In genomic region chr16:56029661-56030082, GRCm38 (mm10) we compare ENCODE assay signal across 8 mouse cellular contexts. TPM values are rescaled to one million over a fixed set of nuclear protein-coding genes. Genes with fewer than 3 reads are reported as not detected.
DNase-seq lines count a peak whose midpoint lies in the region; ATAC-seq and TF ChIP-seq lines count a peak whose summit lies in the region.

Gene Pcnp, minus strand, starts transcription at chr16:56029739.

- TF ChIP-seq POLR2A in lung, adult 2 months (IDR thresholded peaks at IDR 0.05; ENCODE audit: borderline replicate concordance, extremely low read depth, low read depth, low read length), result peak; percentile 98

- peaks cover 17% of the 10 kb centered on the region for H3K36me3 ChIP-seq in ES-E14 (ENCODE audit: control insufficient read depth, insufficient read depth, low read length, poor library complexity, severe bottlenecking)
- peaks cover 22% of the 10 kb centered on the region for H3K36me3 ChIP-seq in forebrain, embryonic 15.5 days

- intact Hi-C loops in heart, postnatal 25 days (cut with DNase I), result loop anchor here (2.0 to 5.0 kb wide), 3 partner anchors 43 to 63 kb away; partner anchors contain the start of gene Rpl24

- H3K4me3 ChIP-seq in ES-E14 (ENCODE audit: insufficient read depth in 1 of 2, low read depth in 1 of 2, low read length in 2 of 2, poor library complexity in 1 of 2, severe bottlenecking in 1 of 2), result peak within 1 kb of the TSS; percentile 92 to 95
- H3K4me3 ChIP-seq in forebrain, embryonic 15.5 days, result peak within 1 kb of the TSS; percentile 63
- H3K4me3 ChIP-seq in lung, adult 2 months (replicated peaks; ENCODE audit: extremely low read depth, low read depth, low read length), result peak within 1 kb of the TSS; percentile 100

- no peak for TF ChIP-seq CTCF in lung, adult 2 months (IDR thresholded peaks at IDR 0.05; ENCODE audit: insufficient read depth, low read length)

- H3K9ac ChIP-seq in ES-E14 (ENCODE audit: insufficient read depth, low read depth, low read length, poor library complexity, severe bottlenecking), result peak within 1 kb of the TSS; percentile 97
- H3K9ac ChIP-seq in forebrain, embryonic 15.5 days (replicated peaks), result peak within 1 kb of the TSS; percentile 75

- WGBS in forebrain, embryonic 15.5 days, result under 1% methylated on average over 39 of the region's 39 CpGs
- WGBS in lung, adult 2 months, result under 1% methylated on average over 39 of the region's 39 CpGs

- peak within 1 kb of the TSS; percentile 71 for H3K4me2 ChIP-seq in forebrain, embryonic 15.5 days (replicated peaks)

- in situ Hi-C loops in ES-E14 (cut with MboI; ENCODE audit: low sequenced_read_pairs in 2 of 2, unreplicated experiment in 2 of 2), result no loop called here

- ATAC-seq in forebrain, embryonic 15.5 days (replicated peaks), result peak; percentile 100
- peak; percentile 99 for ATAC-seq in neutrophil, adult 5-6 weeks (ENCODE audit: extremely low read depth, insufficient number of reproducible peaks, low FRiP score, poor library complexity, severe bottlenecking)

- no peaks in the 10 kb centered on the region for H3K27me3 ChIP-seq in forebrain, embryonic 15.5 days

- peak; percentile 94 for DNase-seq in ES-E14 (ENCODE audit: low read depth, low spot score)
- peak; percentile 97 for DNase-seq in cerebellum, adult 11-12 months
- DNase-seq in heart, postnatal 25 days (ENCODE audit: low spot score), result peak; percentile 95
- DNase-seq in layer of hippocampus, adult 18-20 months (ENCODE audit: low spot score in 2 of 2), result peak; percentile 96 to 98
- DNase-seq in lung, adult 2 months, result peak; percentile 97
- DNase-seq in thymus, adult 18-20 months, result peak; percentile 93 to 94

- H3K27ac ChIP-seq in ES-E14 (ENCODE audit: insufficient read depth, low read depth, low read length, poor library complexity, severe bottlenecking), result peak within 1 kb of the TSS; percentile 54
- peak within 1 kb of the TSS; percentile 88 for H3K27ac ChIP-seq in forebrain, embryonic 15.5 days (replicated peaks)

- no peaks in the 10 kb centered on the region for H3K9me3 ChIP-seq in ES-E14 (ENCODE audit: control insufficient read depth, insufficient read depth, low read depth, low read length)
- no peaks in the 10 kb centered on the region for H3K9me3 ChIP-seq in forebrain, embryonic 15.5 days

- peaks cover 0 to 5% of the 10 kb centered on the region in 2 experiments; a peak in 2 of 4 replicates for H3K4me1 ChIP-seq in ES-E14 (ENCODE audit: control insufficient read depth in 2 of 2, insufficient read depth in 2 of 2, low read length in 2 of 2, poor library complexity in 1 of 2)
- H3K4me1 ChIP-seq in forebrain, embryonic 15.5 days, result peaks cover 32% of the 10 kb centered on the region
- peaks cover 9% of the 10 kb centered on the region for H3K4me1 ChIP-seq in lung, adult 2 months (ENCODE audit: control insufficient read depth, insufficient read depth, low read length)

TF ChIP-seq in ES-E14, 5 proteins besides CTCF, POLR2A, EP300 and RAD21:
- TF ChIP-seq ZNF384 (IDR thresholded peaks at IDR 0.05; ENCODE audit: low read depth, low read length), result no peak
- TF ChIP-seq CHD2 (IDR thresholded peaks at IDR 0.05; ENCODE audit: low read depth, low read length), result no peak
- peak; percentile 76 for TF ChIP-seq HCFC1 (IDR thresholded peaks at IDR 0.05; ENCODE audit: borderline replicate concordance, insufficient read depth, low read length)

RNA-seq across cellular contexts. Expression of gene Pcnp, which starts in this region (rescaled TPM):
- 52.6 and 58.7 TPM in 2 replicates for total RNA-seq in ES-E14 (2012; rRNA removed)
- polyA plus RNA-seq in forebrain, embryonic 15.5 days (2015; fragmentation: Nextera tagmentation; extraction: Ambion mirVana), result 234 and 248 TPM in 2 replicates
- total RNA-seq in heart, postnatal 25 days (2021), result 10 to 100 TPM; 49.3 to 56.8 TPM
- total RNA-seq in layer of hippocampus, adult 18-20 months (2021), result 100 to 1,000 TPM; 158 to 171 TPM
- 12.2 and 25.4 TPM in 2 replicates for polyA plus RNA-seq in lung, adult 2 months (2012; rRNA removed)
- total RNA-seq in neutrophil, adult 5-6 weeks (2017), result 87.3 and 91.0 TPM in 2 replicates

Comparison
In these comparisons a context has a peak if more than half of its experiments do, and no peak if none do; other contexts are left out.
1. Peak in every context shown above with its lines: DNase-seq, ATAC-seq, H3K4me3 ChIP-seq and H3K27ac ChIP-seq.